Mouse (Mus musculus) ES-Bruce4 (cell line): Measurements from ENCODE around the gene Cdk5. TPM values are rescaled to one million over a fixed set of nuclear protein-coding genes. Genes with fewer than 3 reads are reported as not detected.
"Not testable (repeated sequence)": the region's sequence is repeated elsewhere in the genome, so short reads cannot be mapped to it uniquely, and the experiment has no call there.

Experiments used
- H3K27ac ChIP-seq: 2 replicates; pipeline ENCODE4 v1.5.1; 2012; ENCODE audit warnings: low read length, inconsistent platforms; ENCODE audit not compliant: insufficient read depth
- H3K27me3 ChIP-seq: 2 replicates; pipeline ENCODE4 v1.6.1; 2012; ENCODE audit warnings: mild to moderate bottlenecking, low read length, inconsistent platforms; ENCODE audit not compliant: control insufficient read depth, poor library complexity, insufficient read depth, severe bottlenecking
- H3K36me3 ChIP-seq: 2 replicates; pipeline ENCODE4 v1.6.1; 2012; ENCODE audit warnings: inconsistent platforms, mild to moderate bottlenecking, low read length, moderate library complexity; ENCODE audit not compliant: control insufficient read depth, poor library complexity, insufficient read depth, severe bottlenecking
- H3K4me1 ChIP-seq: one replicate; pipeline ENCODE4 v1.8.1; 2011; ENCODE audit warnings: low read length; ENCODE audit not compliant: control insufficient read depth, insufficient read depth
- H3K4me3 ChIP-seq: 2 replicates; pipeline ENCODE4 v1.5.1; 2011; ENCODE audit warnings: low read depth, mild to moderate bottlenecking, low read length
- H3K9ac ChIP-seq: 2 replicates; pipeline ENCODE4 v1.6.1; 2012; ENCODE audit warnings: low read depth, mild to moderate bottlenecking, inconsistent platforms; ENCODE audit not compliant: poor library complexity, severe bottlenecking
- H3K9me3 ChIP-seq: replicated peaks from 2 replicates; pipeline ENCODE4 v1.6.1; 2012; ENCODE audit warnings: mild to moderate bottlenecking, low read length, inconsistent platforms; ENCODE audit not compliant: control insufficient read depth, poor library complexity, insufficient read depth, severe bottlenecking
- CTCF ChIP-seq: IDR thresholded peaks from one replicate; pipeline ENCODE4 v1.8.1; 2011; ENCODE audit warnings: low read depth, low read length
- EP300 ChIP-seq: IDR thresholded peaks from 2 replicates; pipeline ENCODE4 v1.6.1; 2011; ENCODE audit warnings: low read depth, low read length; ENCODE audit not compliant: insufficient read depth
- POLR2A ChIP-seq: IDR thresholded peaks from one replicate; pipeline ENCODE4 v1.8.1; 2011; ENCODE audit warnings: low read length; ENCODE audit not compliant: insufficient read depth
- polyA plus RNA-seq: library from polyadenylated mRNA; stranded (reverse); fragments of >200 nt; gene quantifications from 2 replicates; pipeline ENCODE4 v1.2.4, GENCODE M21; 2011; ENCODE audit warnings: low read depth; ENCODE audit not compliant: missing spikeins, insufficient read depth, insufficient read length

The Cdk5 gene
- polyA plus RNA-seq, 1 experiment: 34.0 TPM

- H3K4me3 ChIP-seq: no peak overlapping the region
- H3K9me3 ChIP-seq: no peaks in the 10 kb centered on the region
- no peak overlapping the region for H3K27ac ChIP-seq
- H3K9ac ChIP-seq: no peak overlapping the region
- no peak for TF ChIP-seq CTCF
- TF ChIP-seq POLR2A: no peak
- no peaks in the 10 kb centered on the region for H3K36me3 ChIP-seq
- H3K27me3 ChIP-seq: no peaks in the 10 kb centered on the region
- no peaks in the 10 kb centered on the region for H3K4me1 ChIP-seq
Measured at GRCm38 (mm10) chr5:24405389-24405876, 17.9 kb downstream of the Cdk5 start.

- TF ChIP-seq CTCF: no peak
- no peak for TF ChIP-seq POLR2A
- TF ChIP-seq EP300: no peak
- Histone ChIP-seq H3K9ac (no peak overlapping the region), H3K4me3 (no peak overlapping the region), H3K9me3 (no peaks in the 10 kb centered on the region), H3K36me3 (no peaks in the 10 kb centered on the region), H3K27me3 (no peaks in the 10 kb centered on the region), H3K27ac (no peak overlapping the region), H3K4me1 (no peaks in the 10 kb centered on the region)
Measured at GRCm38 (mm10) chr5:24404594-24405360, 18.6 kb downstream of the Cdk5 start.

- H3K36me3 ChIP-seq: no peaks in the 10 kb centered on the region
- H3K9ac ChIP-seq: no peak overlapping the region
- no peaks in the 10 kb centered on the region for H3K9me3 ChIP-seq
- TF ChIP-seq POLR2A: no peak
- TF ChIP-seq EP300: no peak
- no peak for TF ChIP-seq CTCF
- H3K4me1 ChIP-seq: no peaks in the 10 kb centered on the region
- H3K27me3 ChIP-seq: no peaks in the 10 kb centered on the region
- no peak overlapping the region for H3K4me3 ChIP-seq
- no peak overlapping the region for H3K27ac ChIP-seq
Measured at GRCm38 (mm10) chr5:24401969-24402368, 21.4 kb downstream of the Cdk5 start.

- no peaks in the 10 kb centered on the region for H3K9me3 ChIP-seq
- no peak overlapping the region for H3K9ac ChIP-seq
- TF ChIP-seq POLR2A: no peak
- no peak for TF ChIP-seq EP300
- TF ChIP-seq CTCF: no peak
- no peak overlapping the region for H3K27ac ChIP-seq
- H3K4me3 ChIP-seq: no peak overlapping the region
- no peaks in the 10 kb centered on the region for H3K36me3 ChIP-seq
- H3K27me3 ChIP-seq: no peaks in the 10 kb centered on the region
- H3K4me1 ChIP-seq: no peaks in the 10 kb centered on the region
Measured at GRCm38 (mm10) chr5:24400911-24401605, 22.3 kb downstream of the Cdk5 start.

GRCm38 (mm10) chr5:24400362-24400761 lies 23.0 kb downstream of the Cdk5 start:
- H3K36me3 ChIP-seq: no peaks in the 10 kb centered on the region
- H3K9me3 ChIP-seq: no peaks in the 10 kb centered on the region
- no peak overlapping the region for H3K9ac ChIP-seq
- no peaks in the 10 kb centered on the region for H3K4me1 ChIP-seq
- no peak overlapping the region for H3K27ac ChIP-seq
- no peak for TF ChIP-seq CTCF
- no peak for TF ChIP-seq EP300
- no peak for TF ChIP-seq POLR2A
- H3K4me3 ChIP-seq: no peak overlapping the region
- H3K27me3 ChIP-seq: no peaks in the 10 kb centered on the region

GRCm38 (mm10) chr5:24399686-24400085 lies 23.6 kb downstream of the Cdk5 start:
- Histone ChIP-seq H3K4me1 (no peaks in the 10 kb centered on the region), H3K27ac (no peak overlapping the region), H3K36me3 (no peaks in the 10 kb centered on the region), H3K9ac (no peak overlapping the region), H3K4me3 (no peak overlapping the region), H3K27me3 (no peaks in the 10 kb centered on the region), H3K9me3 (no peaks in the 10 kb centered on the region)
- TF ChIP-seq CTCF: no peak
- TF ChIP-seq POLR2A: no peak
- no peak for TF ChIP-seq EP300

GRCm38 (mm10) chr5:24396254-24396653 lies 27.1 kb downstream of the Cdk5 start:
- not testable (repeated sequence) for H3K9me3 ChIP-seq, H3K4me3 ChIP-seq, H3K9ac ChIP-seq, H3K4me1 ChIP-seq, H3K36me3 ChIP-seq, H3K27me3 ChIP-seq, H3K27ac ChIP-seq
